Mouse (Mus musculus) gastrocnemius, postnatal 25 days (tissue): Measurements from ENCODE around the gene Lgi4. TPM values are rescaled to one million over a fixed set of nuclear protein-coding genes. Genes with fewer than 3 reads are reported as not detected.

Experiments
- DNase-seq: peaks from one replicate; pipeline ENCODE4 v3.0.0; 2022
- long read RNA-seq, 2 experiments: library from polyadenylated mRNA; stranded (forward); transcript quantifications; one replicate each; pipeline ENCODE4 v2.0.0; 2021
- total RNA-seq, 2 experiments: library from RNA; stranded (reverse); gene quantifications; 1 replicate in 1 of 2; 2 replicates in 1 of 2; pipeline ENCODE4 v1.2.3; 2021

Gene Lgi4
- total RNA-seq, result 1 to 10 TPM; 4.1 to 5.4 TPM
- long read RNA-seq, experiment 1, partial matches to known transcripts, result 0 of 1 reads
- long read RNA-seq, experiment 1, other reads (novel, unspliced or antisense), result 1 of 1 reads
- long read RNA-seq, experiment 2, full-length matches to known transcripts, result 1 of 3 reads
- long read RNA-seq, experiment 2, partial matches to known transcripts, result 1 of 3 reads
- long read RNA-seq, experiment 2, other reads (novel, unspliced or antisense), result 1 of 3 reads

DNA sequence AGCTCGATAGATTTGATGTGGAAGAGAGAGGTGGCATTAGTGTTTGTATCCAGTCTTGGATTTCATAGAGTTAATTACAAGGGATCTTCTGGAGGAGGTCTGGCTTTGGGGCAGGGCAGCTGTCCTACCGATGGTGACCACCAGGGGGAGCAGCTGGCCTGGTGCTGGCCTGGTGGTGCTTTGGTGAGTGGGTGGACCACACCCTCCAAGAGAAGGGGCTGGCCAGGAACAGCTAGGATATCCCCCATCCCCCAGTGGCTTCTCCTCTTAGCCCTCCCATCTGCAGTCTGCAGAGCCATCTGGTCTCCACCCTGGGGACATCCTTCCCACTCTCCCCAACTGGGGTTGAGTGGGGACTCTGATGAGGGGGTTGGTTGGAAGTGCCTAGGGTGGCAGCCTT lies at the start of gene Lgi4:
Gene Lgi4, plus strand, starts transcription at position 235 of the 400 bp plus-strand sequence.
- peak; percentile 91 for DNase-seq

DNA sequence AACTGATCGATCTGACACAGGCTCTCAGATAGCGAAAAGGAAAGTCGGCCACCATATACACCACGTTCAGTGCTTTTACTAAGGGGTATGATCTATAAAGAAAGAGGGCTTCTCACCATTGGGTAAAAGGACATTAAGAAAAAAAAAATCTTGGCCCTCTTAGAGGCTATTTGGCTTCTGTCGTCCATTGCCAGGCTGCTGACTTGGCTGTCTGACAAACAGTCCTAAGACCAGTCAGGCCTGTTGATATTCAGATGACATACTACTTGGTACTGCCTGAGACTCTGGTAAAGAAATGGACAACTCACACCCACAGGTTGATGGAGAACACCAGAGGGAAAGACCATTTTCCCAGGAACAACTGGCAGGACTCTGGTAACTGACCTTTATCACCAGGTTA lies 46.2 kb upstream of the Lgi4 start:
- no peak for DNase-seq

DNA sequence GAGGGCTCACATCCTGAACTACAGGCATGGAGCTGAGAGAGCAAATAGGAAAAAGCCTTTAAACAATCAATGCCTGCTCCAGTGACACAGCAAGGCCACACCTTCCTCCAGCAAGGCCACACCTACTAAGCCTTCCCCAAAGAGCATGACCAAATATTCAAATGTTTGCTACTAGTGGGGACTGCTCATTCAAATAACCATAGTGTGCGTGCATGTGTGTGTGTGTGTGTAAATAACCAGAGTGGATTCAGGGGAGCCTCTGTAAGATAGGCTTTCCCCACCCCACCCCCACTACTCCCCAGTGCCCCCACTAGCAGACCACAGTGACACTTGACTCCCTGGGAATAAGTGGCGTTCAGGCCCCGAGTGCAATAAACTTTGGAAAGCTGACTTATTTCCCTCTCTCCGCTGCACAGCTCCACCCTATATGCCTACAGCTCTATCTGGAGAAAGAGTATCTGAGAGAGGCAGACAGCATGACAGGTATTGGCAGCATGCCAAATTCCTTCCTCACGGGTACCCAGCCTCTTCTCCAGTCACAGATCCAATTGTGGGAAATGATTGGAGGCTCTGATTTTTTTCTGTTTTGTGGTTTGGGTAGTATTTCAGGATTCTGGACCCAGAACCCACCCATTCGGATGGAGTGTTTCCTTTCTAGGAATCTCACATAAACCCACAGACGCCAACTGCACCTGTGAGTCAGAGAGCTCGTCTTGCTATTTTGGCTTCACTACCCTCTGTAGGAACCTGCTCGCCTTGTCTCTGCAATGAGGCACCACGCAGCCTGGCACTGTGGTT lies 41.8 kb upstream of the Lgi4 start:
- DNase-seq, result no peak

- DNase-seq, result no peak
Observed at GRCm38 (mm10) chr7:31028609-31029008, 30.5 kb upstream of the Lgi4 start.

GRCm38 (mm10) chr7:31030717-31031116 lies 28.4 kb upstream of the Lgi4 start:
- no peak for DNase-seq

DNA sequence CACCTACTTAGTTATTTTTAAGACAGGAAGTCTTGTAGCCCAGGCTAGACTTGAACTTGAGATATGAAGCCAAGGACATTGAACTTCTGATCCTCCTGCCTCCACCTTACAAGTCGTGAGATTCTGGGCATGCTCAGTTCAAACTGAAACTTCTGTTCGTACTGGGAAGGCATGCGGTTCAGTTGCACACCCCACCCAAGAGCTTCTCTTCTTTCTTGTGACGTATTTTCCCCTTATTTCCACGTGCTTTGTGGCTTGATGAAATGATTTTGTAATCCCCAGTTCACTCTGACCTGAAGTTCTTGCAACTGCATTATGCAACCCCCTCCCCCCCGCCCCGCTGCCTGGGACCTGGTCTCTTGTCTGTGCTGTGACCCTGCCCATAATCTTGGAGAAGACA lies 27.4 kb upstream of the Lgi4 start:
- no peak for DNase-seq

DNA sequence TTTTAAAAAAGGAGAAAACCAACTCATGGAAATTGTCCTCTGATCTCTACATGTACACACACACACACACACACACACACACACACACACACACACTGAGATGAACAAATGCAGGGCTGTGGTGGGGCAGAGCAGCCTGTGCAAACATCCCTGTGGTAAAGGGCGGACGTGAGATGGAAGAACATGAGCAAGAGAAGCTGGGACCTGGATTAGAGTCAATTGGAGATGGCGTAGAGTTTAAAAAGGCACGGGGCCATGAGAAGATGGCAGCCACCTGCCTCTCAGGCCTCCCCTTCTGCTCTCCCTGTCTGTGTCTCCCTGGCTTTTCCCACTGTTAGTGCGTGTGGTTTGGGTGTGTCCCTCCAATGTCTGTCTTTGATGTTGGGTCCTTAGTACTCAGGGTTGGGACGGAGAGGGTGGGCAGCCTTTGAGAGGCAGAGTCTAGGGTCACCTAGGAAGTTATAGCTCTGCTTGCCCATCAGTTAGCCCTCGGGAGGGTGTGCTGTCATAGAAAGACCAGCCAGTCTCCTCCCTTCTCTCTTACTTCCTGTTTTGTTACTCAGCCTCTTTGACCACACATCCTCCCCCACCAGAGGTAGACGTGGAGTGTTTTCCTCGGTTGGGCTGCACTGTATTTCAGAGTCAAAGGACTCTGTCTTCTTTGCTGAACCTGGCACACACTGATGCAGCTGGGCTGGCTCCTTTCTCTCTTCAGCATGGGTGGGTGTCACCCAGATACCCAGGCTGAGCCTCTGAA lies 25.6 kb upstream of the Lgi4 start:
- DNase-seq, result no peak

DNA sequence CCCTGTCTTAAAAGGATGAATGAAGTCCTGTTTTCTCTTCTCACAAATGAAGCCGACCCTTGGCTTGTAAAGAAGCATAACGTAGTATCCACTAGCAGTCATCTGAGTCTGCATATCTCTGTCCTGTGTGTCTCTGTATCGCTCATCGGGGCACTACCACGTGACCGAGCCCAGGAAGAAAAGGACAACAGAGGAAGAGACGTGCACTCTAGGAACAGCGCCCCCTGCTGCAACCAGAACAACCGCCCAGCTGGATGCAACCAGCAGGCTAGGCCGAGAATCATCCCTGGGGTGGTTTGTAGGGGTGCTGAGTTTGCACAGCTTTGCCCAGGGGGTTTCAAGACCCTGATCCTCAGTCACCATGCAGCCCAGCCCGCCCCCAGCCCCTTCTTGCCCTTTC lies 24.4 kb upstream of the Lgi4 start:
- DNase-seq, result no peak

DNA sequence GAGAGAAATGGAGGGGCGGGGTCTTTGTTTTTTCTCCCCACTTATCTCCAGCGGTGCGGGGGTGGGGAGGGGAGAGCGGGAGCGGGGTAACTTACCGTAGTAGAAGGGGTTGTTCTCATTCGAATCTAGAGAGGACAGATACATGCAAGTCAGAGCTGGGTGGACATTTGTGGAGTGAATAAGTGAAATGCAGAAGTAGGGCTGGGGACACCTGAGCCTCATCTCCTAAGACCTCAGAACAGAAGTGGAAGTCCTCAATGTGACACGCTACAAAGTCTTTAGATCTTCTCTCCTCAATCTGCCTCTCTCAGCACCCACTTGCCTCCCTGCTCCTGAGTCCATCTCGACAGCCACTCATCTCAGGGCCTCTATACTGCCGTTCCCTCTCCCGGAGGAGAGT lies 23.9 kb upstream of the Lgi4 start:
- DNase-seq, result no peak

GRCm38 (mm10) chr7:31036917-31037316 lies 22.2 kb upstream of the Lgi4 start:
- DNase-seq, result no peak

DNA sequence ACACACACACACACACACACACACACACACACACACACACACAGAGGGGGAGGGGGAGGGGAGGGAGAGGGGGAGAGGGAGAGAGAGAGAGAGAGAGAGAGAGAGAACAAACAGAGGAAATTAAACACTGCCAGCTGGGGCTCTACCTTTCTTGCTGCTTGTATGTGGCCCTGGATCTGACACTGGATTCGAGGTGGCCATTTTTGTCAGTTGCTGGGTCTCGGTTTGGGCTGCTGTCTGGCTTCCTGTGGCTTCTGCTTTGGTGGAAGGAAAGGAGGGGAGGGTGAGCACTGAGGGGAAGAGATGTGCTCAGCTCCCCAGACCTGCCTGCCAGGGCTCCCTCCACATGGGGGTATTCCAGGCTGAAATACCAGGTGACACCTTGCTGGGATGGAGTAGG lies 21.5 kb upstream of the Lgi4 start:
- DNase-seq, result no peak

GRCm38 (mm10) chr7:31039011-31039410 lies 20.1 kb upstream of the Lgi4 start:
- DNase-seq, result no peak

DNA sequence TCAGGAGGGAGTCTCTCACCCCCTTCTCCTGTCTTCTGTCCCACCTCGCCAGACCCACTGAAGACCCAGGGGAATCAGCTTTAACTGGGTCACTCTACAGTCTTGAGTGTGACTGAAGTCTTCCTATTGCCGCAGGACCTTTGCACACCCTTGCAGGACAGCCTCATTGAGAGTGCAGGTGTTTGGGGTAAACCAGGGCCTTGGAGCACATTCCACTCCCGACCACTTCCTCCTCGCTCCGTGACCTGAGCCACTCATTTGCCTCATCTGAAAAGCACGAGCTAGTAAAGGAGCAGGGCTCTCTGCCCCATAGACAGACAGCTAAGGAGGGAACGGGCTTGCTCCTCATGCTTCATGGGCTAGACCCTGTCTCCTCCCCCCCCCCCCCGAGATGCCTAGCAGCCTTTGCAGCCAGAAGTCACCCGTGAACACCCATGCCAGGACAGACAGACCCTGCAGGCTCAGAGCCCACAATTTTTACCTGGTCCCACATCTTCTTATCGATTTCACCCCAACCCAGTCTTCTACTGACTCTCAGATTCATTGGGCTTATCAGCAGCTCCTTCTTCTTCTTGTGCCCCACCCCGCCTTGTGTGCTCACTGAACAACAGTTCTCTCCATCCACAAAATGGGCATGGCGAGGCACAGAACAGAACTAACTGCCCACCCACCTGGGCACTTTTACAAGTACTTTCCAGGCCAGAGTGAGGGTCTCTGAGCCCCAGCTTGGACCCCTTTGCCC lies 18.7 kb upstream of the Lgi4 start:
- DNase-seq, result no peak

DNA sequence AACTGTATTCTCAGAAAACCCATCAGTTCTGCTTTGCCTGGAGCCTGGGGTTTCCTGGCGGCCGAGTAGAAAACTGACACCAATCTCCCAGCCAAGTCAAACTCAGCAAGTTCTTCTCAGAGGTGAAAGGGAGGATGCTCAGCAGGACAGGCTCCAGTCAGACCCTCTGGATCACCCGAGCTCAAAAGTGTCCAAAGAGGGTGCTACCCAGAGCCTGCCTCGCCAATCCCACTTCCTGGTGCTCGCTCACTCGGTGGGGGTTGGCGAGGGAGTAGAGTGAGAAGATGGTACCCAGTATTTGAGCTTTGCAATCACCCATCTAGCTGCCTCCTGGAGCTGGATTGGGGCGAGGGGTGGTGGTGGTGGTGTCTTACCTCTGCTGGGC lies 18.1 kb upstream of the Lgi4 start:
- DNase-seq, result no peak

DNA sequence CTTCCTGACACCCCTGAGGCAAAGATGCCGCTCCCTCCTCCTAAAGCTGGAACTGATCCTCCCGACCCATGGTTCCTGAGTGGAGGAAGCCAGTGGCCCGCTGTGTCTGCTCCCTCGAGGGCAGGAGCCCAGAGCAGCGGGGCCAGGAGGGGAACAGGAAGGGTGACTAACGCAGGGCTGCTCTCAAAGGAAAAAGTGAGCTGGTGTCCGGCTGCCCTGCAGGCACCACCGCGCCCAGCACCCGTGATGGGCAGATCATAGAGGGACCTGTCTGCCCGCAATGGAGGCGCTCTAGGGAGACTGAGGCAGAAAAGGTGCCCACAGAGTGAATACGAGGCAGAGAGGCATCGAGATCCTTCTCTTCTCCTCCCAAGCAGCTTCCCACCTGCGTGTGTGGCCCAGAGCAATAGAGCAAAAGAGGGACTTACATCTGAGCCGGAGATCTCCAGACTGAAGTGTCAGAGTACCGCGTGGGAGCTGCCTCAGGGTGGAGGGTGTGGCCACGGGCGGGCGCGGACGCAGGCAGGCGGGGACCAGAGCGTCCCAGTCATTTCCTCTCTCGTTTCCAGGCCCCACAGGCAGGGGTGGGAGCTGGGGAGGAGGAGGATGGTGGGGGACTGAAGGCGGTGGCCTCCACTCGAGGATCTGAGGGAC lies 17.4 kb upstream of the Lgi4 start:
- peak; percentile 65 for DNase-seq

DNA sequence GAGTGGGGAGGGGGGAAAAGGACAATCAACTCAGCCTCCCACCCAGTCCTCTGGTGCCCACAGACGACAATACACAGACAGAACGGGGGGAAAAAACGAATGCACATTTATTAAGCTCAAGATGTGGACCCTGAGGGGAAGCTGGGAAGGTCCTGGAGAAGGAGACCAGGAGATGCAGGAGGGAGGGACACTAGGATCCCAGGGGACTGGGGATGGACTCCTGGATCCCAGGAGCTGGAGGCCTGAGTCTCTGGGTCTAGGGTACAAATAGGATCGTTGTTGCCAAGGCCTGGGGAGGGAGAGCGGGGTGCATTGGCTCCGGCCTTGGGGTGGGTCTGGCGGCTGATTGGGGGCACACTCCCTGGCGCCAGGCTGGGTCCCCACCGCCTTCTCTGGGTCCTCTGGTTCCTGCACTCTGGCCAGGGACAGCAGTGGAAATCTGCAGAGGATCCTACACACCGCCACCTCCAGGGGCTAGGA lies 16.7 kb upstream of the Lgi4 start, which contains the start of gene Fxyd5:
Gene Fxyd5, minus strand, starts transcription at position 51 of the 480 bp plus-strand sequence.
- DNase-seq, result no peak

DNA sequence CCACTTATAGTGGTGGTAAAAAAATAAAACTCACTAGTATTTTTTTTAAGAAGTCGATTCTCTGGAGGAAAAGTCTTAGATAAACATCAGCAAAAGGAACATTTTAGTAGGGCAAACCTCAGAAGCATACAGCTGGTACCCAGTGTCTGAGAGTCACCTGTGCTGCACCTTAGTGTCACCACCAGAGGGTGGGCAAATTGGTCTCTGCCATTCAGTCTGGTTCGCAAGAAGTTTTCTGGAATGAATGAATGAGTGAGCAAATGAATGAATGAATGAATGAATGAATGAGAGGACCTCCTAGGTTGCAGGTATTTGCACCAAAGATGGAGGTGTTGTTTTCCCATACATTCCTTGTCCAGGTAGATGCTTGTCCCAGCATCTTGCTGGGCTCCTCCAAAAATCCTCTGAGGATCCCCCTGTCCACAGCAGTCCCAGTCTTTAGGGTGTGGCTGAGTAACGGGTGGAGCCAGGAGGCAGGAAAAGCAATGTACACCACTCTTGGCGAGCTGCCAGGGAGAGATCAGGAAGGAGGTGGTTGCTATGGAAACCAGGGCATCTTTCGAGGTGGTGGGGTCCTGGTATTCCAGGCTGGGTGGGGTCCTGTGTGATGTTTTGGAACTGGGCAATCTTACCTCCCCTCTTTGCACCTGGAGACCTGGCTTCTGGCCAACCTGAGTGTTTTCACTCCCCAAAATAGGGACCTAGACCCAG lies 9.9 kb upstream of the Lgi4 start:
- no peak for DNase-seq

DNA sequence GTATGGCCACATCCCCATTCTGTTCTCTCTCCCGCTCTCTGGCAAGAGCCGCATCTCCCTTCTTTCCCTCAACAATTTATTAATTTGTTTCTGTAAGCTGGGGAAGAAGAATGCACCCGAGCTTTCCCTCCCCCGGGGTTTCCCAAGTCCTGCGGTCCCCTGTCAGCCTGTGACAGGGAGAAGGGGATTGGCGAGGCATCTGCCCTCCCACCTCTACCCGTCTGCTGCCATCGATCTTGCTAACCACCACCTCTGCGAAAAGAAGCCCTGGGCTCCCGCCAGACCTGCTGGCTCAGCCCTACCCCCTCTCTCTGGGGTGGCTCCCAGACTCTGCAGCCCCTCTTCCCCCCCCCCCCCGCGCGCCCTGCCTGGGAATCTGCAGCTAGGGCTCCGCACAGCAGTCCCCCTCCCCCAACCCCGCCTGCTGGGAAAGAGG lies 9.3 kb upstream of the Lgi4 start:
- no peak for DNase-seq

GRCm38 (mm10) chr7:31050487-31050886 lies 8.7 kb upstream of the Lgi4 start:
- DNase-seq, result no peak

GRCm38 (mm10) chr7:31050921-31051320 lies 8.2 kb upstream of the Lgi4 start:
- DNase-seq, result no peak
